Mouse (Mus musculus): ENCODE results near the gene 4932438H23Rik.

The 4932438H23Rik gene

GRCm38 (mm10) chr16:91095022-91095421, at the start of gene 4932438H23Rik:
4932438H23Rik (minus strand) TSS chr16:91095122.
- no peak for DNase-seq (ENCODE audit: low read depth, low spot score)

- no peak for DNase-seq (ENCODE audit: low read depth, low spot score)
Measured at GRCm38 (mm10) chr16:91140991-91141630, 46.2 kb upstream of the 4932438H23Rik start.

GRCm38 (mm10) chr16:91140457-91140856, 45.5 kb upstream of the 4932438H23Rik start:
- no peak for DNase-seq (ENCODE audit: low read depth, low spot score)

- no peak for DNase-seq (ENCODE audit: low read depth, low spot score)
Measured at GRCm38 (mm10) chr16:91140056-91140455, 45.1 kb upstream of the 4932438H23Rik start.

GRCm38 (mm10) chr16:91139481-91139880, 44.6 kb upstream of the 4932438H23Rik start:
- no peak for DNase-seq (ENCODE audit: low read depth, low spot score)

- no peak for DNase-seq (ENCODE audit: low read depth, low spot score)
Measured at GRCm38 (mm10) chr16:91138736-91139135, 43.8 kb upstream of the 4932438H23Rik start.

- no peak for DNase-seq (ENCODE audit: low read depth, low spot score)
Measured at GRCm38 (mm10) chr16:91138151-91138550, 43.2 kb upstream of the 4932438H23Rik start.

GRCm38 (mm10) chr16:91136607-91137006, 41.7 kb upstream of the 4932438H23Rik start:
- no peak for DNase-seq (ENCODE audit: low read depth, low spot score)

- no peak for DNase-seq (ENCODE audit: low read depth, low spot score)
Measured at GRCm38 (mm10) chr16:91129916-91130315, 35.0 kb upstream of the 4932438H23Rik start.

- DNase-seq (ENCODE audit: low read depth, low spot score), result no peak
Measured at GRCm38 (mm10) chr16:91128431-91128830, 33.5 kb upstream of the 4932438H23Rik start.

- DNase-seq (ENCODE audit: low read depth, low spot score), result no peak
Measured at GRCm38 (mm10) chr16:91126734-91127524, 32.0 kb upstream of the 4932438H23Rik start.

- no peak for DNase-seq (ENCODE audit: low read depth, low spot score)
Measured at GRCm38 (mm10) chr16:91124256-91124655, 29.3 kb upstream of the 4932438H23Rik start.

- DNase-seq (ENCODE audit: low read depth, low spot score), result no peak
Measured at GRCm38 (mm10) chr16:91123821-91124220, 28.9 kb upstream of the 4932438H23Rik start.

GRCm38 (mm10) chr16:91119879-91120278, 25.0 kb upstream of the 4932438H23Rik start:
- DNase-seq (ENCODE audit: low read depth, low spot score), result no peak

GRCm38 (mm10) chr16:91116696-91117095, 21.8 kb upstream of the 4932438H23Rik start:
- DNase-seq (ENCODE audit: low read depth, low spot score), result peak; percentile 22

GRCm38 (mm10) chr16:91116006-91116405, 21.1 kb upstream of the 4932438H23Rik start:
- no peak for DNase-seq (ENCODE audit: low read depth, low spot score)

- no peak for DNase-seq (ENCODE audit: low read depth, low spot score)
Measured at GRCm38 (mm10) chr16:91110999-91111535, 16.1 kb upstream of the 4932438H23Rik start.

- no peak for DNase-seq (ENCODE audit: low read depth, low spot score)
Measured at GRCm38 (mm10) chr16:91107608-91108007, 12.7 kb upstream of the 4932438H23Rik start.

- DNase-seq (ENCODE audit: low read depth, low spot score), result no peak
Measured at GRCm38 (mm10) chr16:91105481-91106051, 10.6 kb upstream of the 4932438H23Rik start.

GRCm38 (mm10) chr16:91104821-91105480, 10.0 kb upstream of the 4932438H23Rik start:
- no peak for DNase-seq (ENCODE audit: low read depth, low spot score)

- no peak for DNase-seq (ENCODE audit: low read depth, low spot score)
Measured at GRCm38 (mm10) chr16:91103386-91103785, 8.5 kb upstream of the 4932438H23Rik start.

- no peak for DNase-seq (ENCODE audit: low read depth, low spot score)
Measured at GRCm38 (mm10) chr16:91100484-91100883, 5.6 kb upstream of the 4932438H23Rik start.

All from WW6 (cell line).